ENCODE assay signal across 10 mouse cellular contexts in the genomic region with DNA sequence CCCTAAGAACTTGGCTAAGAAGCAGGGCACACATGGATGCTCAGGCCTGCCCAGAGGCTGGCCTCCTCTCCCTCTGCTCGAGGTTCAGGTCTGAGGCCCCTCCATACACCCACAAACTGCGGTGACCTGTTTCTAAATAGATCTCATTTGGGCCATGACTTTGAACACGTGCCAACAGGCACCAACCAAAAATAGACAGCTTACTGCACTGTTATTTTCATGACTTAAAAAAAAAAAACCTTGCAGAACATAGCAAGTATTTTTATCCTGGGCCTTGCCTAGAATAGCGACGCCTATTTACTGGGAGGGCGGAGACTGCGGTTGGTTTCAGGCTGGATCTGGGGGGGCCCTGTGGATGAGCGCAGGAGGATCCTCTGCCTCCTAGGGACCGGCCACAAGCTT. TPM values are rescaled to one million over a fixed set of nuclear protein-coding genes. Genes with fewer than 3 reads are reported as not detected.
A peak's percentile ranks its signal among the peaks of the same experiment; 100 is the strongest.
DNase-seq lines count a peak whose midpoint lies in the region; ATAC-seq lines count a peak whose summit lies in the region.
"Had no signal": no experiment of that assay in that cellular context is flagged by ENCODE, and none has a peak within 500 bp of the region (broad histone marks: within the 10 kb centered on the region; RNA-seq: fewer than 3 reads in every experiment).

No protein-coding gene starts in this region.

- H3K4me3 ChIP-seq in kidney, embryonic 16.5 days (ENCODE audit: low read length), result no peak overlapping the region
- no peak overlapping the region for H3K4me3 ChIP-seq in heart, embryonic 12.5 days
- no peak overlapping the region for H3K4me3 ChIP-seq in hindbrain, embryonic 14.5 days (replicated peaks; ENCODE audit: low read length)
- no peak overlapping the region for H3K4me3 ChIP-seq in neural tube, embryonic 15.5 days (replicated peaks)
- H3K4me3 ChIP-seq: megakaryocyte, embryonic 14.5 days had no signal

- no peak overlapping the region for H3K4me2 ChIP-seq in kidney, embryonic 16.5 days (replicated peaks; ENCODE audit: low read depth, low read length)
- H3K4me2 ChIP-seq in heart, embryonic 12.5 days, result peak overlapping the region; percentile 51
- H3K4me2 ChIP-seq in hindbrain, embryonic 14.5 days (replicated peaks), result no peak overlapping the region
- H3K4me2 ChIP-seq in neural tube, embryonic 15.5 days, result no peak overlapping the region

- 50% methylated on average over 9 of the region's 9 CpGs for WGBS in kidney, embryonic 16.5 days
- 30% methylated on average over 9 of the region's 9 CpGs for WGBS in heart, embryonic 12.5 days
- 62% methylated on average over 9 of the region's 9 CpGs for WGBS in hindbrain, embryonic 14.5 days
- WGBS in neural tube, embryonic 15.5 days, result 56% methylated on average over 9 of the region's 9 CpGs

- no peaks in the 10 kb centered on the region for H3K4me1 ChIP-seq in kidney, embryonic 16.5 days (ENCODE audit: insufficient read depth, low read length)
- peaks cover 30% of the 10 kb centered on the region for H3K4me1 ChIP-seq in heart, embryonic 12.5 days (replicated peaks)
- H3K4me1 ChIP-seq in hindbrain, embryonic 14.5 days (replicated peaks; ENCODE audit: control insufficient read depth, insufficient read depth, low read length), result no peaks in the 10 kb centered on the region
- H3K4me1 ChIP-seq in neural tube, embryonic 15.5 days, result no peaks in the 10 kb centered on the region

- H3K9ac ChIP-seq in kidney, embryonic 16.5 days (replicated peaks; ENCODE audit: low read length), result no peak overlapping the region
- peak overlapping the region; percentile 61 for H3K9ac ChIP-seq in heart, embryonic 12.5 days
- no peak overlapping the region for H3K9ac ChIP-seq in hindbrain, embryonic 14.5 days
- H3K9ac ChIP-seq in neural tube, embryonic 15.5 days (replicated peaks), result no peak overlapping the region

- no peak overlapping the region for H3K27ac ChIP-seq in kidney, embryonic 16.5 days (ENCODE audit: low read length)
- H3K27ac ChIP-seq in heart, embryonic 12.5 days (ENCODE audit: poor library complexity, severe bottlenecking), result peak overlapping the region; percentile 98
- no peak overlapping the region for H3K27ac ChIP-seq in hindbrain, embryonic 14.5 days
- H3K27ac ChIP-seq in neural tube, embryonic 15.5 days (replicated peaks), result no peak overlapping the region

- DNase-seq in kidney, adult 11 months, result peak; percentile 29
- DNase-seq in cerebellum, adult 18-20 months, result peak; percentile 29 to 43
- no peak for DNase-seq in hindbrain, embryonic 14.5 days (ENCODE audit: low spot score)
- no peak for DNase-seq in spleen, postnatal 14 days (ENCODE audit: low spot score in 2 of 2)

- no peaks in the 10 kb centered on the region for H3K9me3 ChIP-seq in kidney, embryonic 16.5 days (ENCODE audit: low read length)
- no peaks in the 10 kb centered on the region for H3K9me3 ChIP-seq in heart, embryonic 12.5 days (replicated peaks)
- H3K9me3 ChIP-seq in hindbrain, embryonic 14.5 days (ENCODE audit: control insufficient read depth, low read length), result no peaks in the 10 kb centered on the region
- H3K9me3 ChIP-seq in neural tube, embryonic 15.5 days (replicated peaks), result no peaks in the 10 kb centered on the region
- H3K9me3 ChIP-seq: G1E; megakaryocyte, embryonic 14.5 days had no signal

- no peaks in the 10 kb centered on the region for H3K27me3 ChIP-seq in kidney, embryonic 16.5 days (ENCODE audit: insufficient read depth, low read length)
- H3K27me3 ChIP-seq in heart, embryonic 12.5 days (replicated peaks), result no peaks in the 10 kb centered on the region
- H3K27me3 ChIP-seq in hindbrain, embryonic 14.5 days (ENCODE audit: control insufficient read depth, insufficient read depth, low read length), result no peaks in the 10 kb centered on the region
- H3K27me3 ChIP-seq in neural tube, embryonic 15.5 days (replicated peaks), result no peaks in the 10 kb centered on the region
- H3K27me3 ChIP-seq: megakaryocyte, embryonic 14.5 days had no signal

- no peaks in the 10 kb centered on the region for H3K36me3 ChIP-seq in kidney, embryonic 16.5 days (ENCODE audit: insufficient read depth, low read length)
- H3K36me3 ChIP-seq in heart, embryonic 12.5 days, result no peaks in the 10 kb centered on the region
- no peaks in the 10 kb centered on the region for H3K36me3 ChIP-seq in hindbrain, embryonic 14.5 days (replicated peaks; ENCODE audit: control insufficient read depth, insufficient read depth)
- no peaks in the 10 kb centered on the region for H3K36me3 ChIP-seq in neural tube, embryonic 15.5 days
- H3K36me3 ChIP-seq: G1E had no signal

- ATAC-seq in kidney, embryonic 16.5 days (ENCODE audit: low FRiP score, low TSS enrichment), result no peak
- no peak; the same call in 1 of the 2 replicates for ATAC-seq in heart, embryonic 12.5 days (ENCODE audit: insufficient number of reproducible peaks, low FRiP score)
- ATAC-seq in megakaryocyte-erythroid progenitor cell, adult 5-6 weeks (replicated peaks; ENCODE audit: low FRiP score, low TSS enrichment, poor library complexity, severe bottlenecking), result peak; percentile 56; the same call in 1 of the 2 replicates
- ATAC-seq in hindbrain, embryonic 14.5 days (ENCODE audit: low FRiP score), result no peak
- ATAC-seq in neural tube, embryonic 15.5 days (ENCODE audit: low FRiP score), result no peak

RNA-seq across cellular contexts. Expression of a gene that starts 18.0 kb away (rescaled TPM):
- polyA plus RNA-seq in kidney, embryonic 16.5 days (2015; fragmentation: Nextera tagmentation; extraction: Ambion mirVana), result 91.0 and 95.7 TPM in 2 replicates
- 109 TPM in 2 replicates for polyA plus RNA-seq in heart, embryonic 12.5 days (2016; fragmentation: Nextera tagmentation; extraction: Ambion mirVana)
- 112 and 136 TPM in 2 replicates for total RNA-seq in megakaryocyte-erythroid progenitor cell, adult 5-6 weeks (2014; fragmentation: Nextera tagmentation)
- 68.6 and 77.5 TPM in 2 replicates for total RNA-seq in megakaryocyte-erythroid progenitor cell, adult 5-6 weeks (2017)
- polyA plus RNA-seq in hindbrain, embryonic 14.5 days (2014; fragmentation: Nextera tagmentation; extraction: Ambion mirVana), result 157 and 159 TPM in 2 replicates
- 116 and 125 TPM in 2 replicates for polyA plus RNA-seq in neural tube, embryonic 15.5 days (2015; fragmentation: Nextera tagmentation; extraction: Ambion mirVana)

Comparison
In these comparisons a context has a peak if more than half of its experiments do, and no peak if none do; other contexts are left out.
1. DNase-seq: peak in kidney, adult 11 months (single experiment) and cerebellum, adult 18-20 months (2 of 2); none in hindbrain, embryonic 14.5 days (single experiment) and spleen, postnatal 14 days (0 of 2).